Mouse (Mus musculus): ENCODE results near the gene Gm5767. TPM values are rescaled to one million over a fixed set of nuclear protein-coding genes. Genes with fewer than 3 reads are reported as not detected.

Gm5767 gene
- polyA plus RNA-seq, 1 experiment from 2014 or later, result not detected

DNA sequence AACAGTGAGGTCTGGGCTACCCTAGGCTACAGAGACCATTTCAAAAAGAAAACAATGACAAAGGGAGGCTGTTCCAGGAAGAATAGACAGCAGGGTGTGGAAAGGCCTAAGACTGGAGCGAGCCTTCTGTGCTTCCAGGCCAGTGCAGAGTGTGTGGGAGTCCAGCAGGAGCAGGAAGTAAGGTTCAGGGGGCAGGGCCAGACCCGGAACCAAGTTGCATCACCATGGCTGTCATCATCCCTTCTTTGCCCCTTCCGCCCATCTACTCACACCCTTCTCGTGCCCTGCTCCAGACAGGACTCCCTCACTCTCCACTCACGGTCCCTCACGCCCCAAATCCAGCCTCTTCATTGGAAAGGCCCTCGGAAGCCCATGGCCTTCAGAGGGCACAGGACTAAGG lies 13.3 kb upstream of the Gm5767 start:
- H3K36me3 ChIP-seq (ENCODE audit: control insufficient read depth, insufficient read depth, low read length), result no peaks in the 10 kb centered on the region
- peaks cover 38% of the 10 kb centered on the region for H3K4me1 ChIP-seq (ENCODE audit: control insufficient read depth, insufficient read depth, low read length)
- no peak overlapping the region for H3K27ac ChIP-seq (ENCODE audit: low read length)
- 81% methylated on average over 7 of the region's 7 CpGs for WGBS
- no peaks in the 10 kb centered on the region for H3K27me3 ChIP-seq (ENCODE audit: control insufficient read depth, insufficient read depth, low read depth, low read length)
- H3K9me3 ChIP-seq (replicated peaks; ENCODE audit: control insufficient read depth, low read length, poor library complexity, severe bottlenecking), result no peaks in the 10 kb centered on the region
- H3K4me3 ChIP-seq (ENCODE audit: low read depth, low read length), result no peak overlapping the region
- ATAC-seq, result no peak
- H3K9ac ChIP-seq (ENCODE audit: low read depth, low read length), result no peak overlapping the region
- no peak overlapping the region for H3K4me2 ChIP-seq (ENCODE audit: low read length)

DNA sequence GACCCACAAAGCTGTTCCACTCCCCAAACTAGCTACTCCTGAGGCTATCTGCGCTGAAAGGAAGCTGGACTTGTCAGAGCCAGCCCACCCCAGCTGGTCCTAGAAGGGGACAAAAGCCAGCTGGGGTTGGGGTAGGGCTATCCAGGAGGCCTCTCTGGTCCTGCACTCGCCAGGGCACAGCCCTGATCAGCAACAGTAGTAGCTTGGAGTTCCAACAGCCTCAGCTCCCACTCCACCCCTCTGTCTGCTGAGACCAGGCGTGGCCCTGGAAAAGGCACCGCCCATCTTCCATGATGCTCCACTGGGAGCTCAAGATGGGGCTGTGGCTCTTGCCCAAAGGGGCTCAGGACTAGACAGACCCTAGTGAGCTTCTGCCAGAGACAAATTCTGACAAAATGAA lies 12.8 kb upstream of the Gm5767 start:
- Histone ChIP-seq H3K36me3 (ENCODE audit: control insufficient read depth, insufficient read depth, low read length) (no peaks in the 10 kb centered on the region), H3K27me3 (ENCODE audit: control insufficient read depth, insufficient read depth, low read depth, low read length) (no peaks in the 10 kb centered on the region), H3K9ac (ENCODE audit: low read depth, low read length) (no peak overlapping the region), H3K27ac (ENCODE audit: low read length) (no peak overlapping the region), H3K4me1 (ENCODE audit: control insufficient read depth, insufficient read depth, low read length) (peaks cover 41% of the 10 kb centered on the region), H3K4me3 (ENCODE audit: low read depth, low read length) (no peak overlapping the region), H3K9me3 (replicated peaks; ENCODE audit: control insufficient read depth, low read length, poor library complexity, severe bottlenecking) (no peaks in the 10 kb centered on the region), H3K4me2 (ENCODE audit: low read length) (no peak overlapping the region; the same call in 1 of the 2 replicates)
- ATAC-seq, result no peak
- WGBS, result 80% methylated on average over 4 of the region's 4 CpGs

DNA sequence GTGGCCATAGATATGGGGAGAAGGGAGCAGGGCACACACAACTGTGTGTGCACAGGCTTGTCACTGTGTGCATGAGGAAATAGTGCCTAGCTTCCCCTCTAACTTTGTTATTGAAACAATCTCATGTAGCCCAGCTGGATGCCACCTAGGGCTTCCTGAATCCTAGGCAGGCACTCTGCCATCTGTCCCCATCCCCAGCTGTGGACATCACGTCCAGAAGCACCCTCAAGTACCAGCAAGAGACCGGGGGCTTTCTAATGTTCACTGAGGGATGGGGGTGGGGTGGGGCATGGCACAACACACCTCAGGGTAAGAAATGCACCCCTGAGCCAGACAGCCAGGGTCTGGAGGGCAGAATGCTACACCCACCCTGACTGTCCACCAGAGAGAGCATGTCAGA lies 12.2 kb upstream of the Gm5767 start:
- peak overlapping the region; percentile 3; the same call in 1 of the 2 replicates for H3K4me2 ChIP-seq (ENCODE audit: low read length)
- no peaks in the 10 kb centered on the region for H3K27me3 ChIP-seq (ENCODE audit: control insufficient read depth, insufficient read depth, low read depth, low read length)
- H3K4me1 ChIP-seq (ENCODE audit: control insufficient read depth, insufficient read depth, low read length), result peaks cover 41% of the 10 kb centered on the region

DNA sequence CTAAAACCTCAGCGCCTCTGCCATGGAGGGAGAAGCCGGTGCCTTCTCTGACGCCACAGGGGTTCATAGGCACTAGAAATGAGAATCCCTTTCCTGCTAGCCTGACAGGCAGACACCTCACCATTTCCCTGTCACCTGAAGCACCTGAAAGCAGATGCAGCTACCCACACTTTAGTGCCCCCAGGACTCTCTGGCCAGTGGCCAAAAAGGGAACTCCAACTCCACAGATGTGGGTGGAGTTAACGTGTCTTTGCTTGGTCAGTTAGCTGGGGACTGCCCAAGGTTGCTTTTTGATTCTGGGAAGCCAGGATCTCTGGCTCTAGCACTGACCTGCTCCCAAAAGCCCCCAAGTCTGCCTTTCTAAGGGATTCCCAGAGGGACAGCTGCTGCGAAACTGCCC lies 11.1 kb upstream of the Gm5767 start:
- no peaks in the 10 kb centered on the region for H3K36me3 ChIP-seq (ENCODE audit: control insufficient read depth, insufficient read depth, low read length)
- H3K27me3 ChIP-seq (ENCODE audit: control insufficient read depth, insufficient read depth, low read depth, low read length), result no peaks in the 10 kb centered on the region
- H3K4me2 ChIP-seq (ENCODE audit: low read length), result peak overlapping the region; percentile 84
- H3K9me3 ChIP-seq (replicated peaks; ENCODE audit: control insufficient read depth, low read length, poor library complexity, severe bottlenecking), result no peaks in the 10 kb centered on the region
- H3K27ac ChIP-seq (ENCODE audit: low read length), result peak overlapping the region; percentile 66
- peak overlapping the region; percentile 80 for H3K9ac ChIP-seq (ENCODE audit: low read depth, low read length)
- H3K4me3 ChIP-seq (ENCODE audit: low read depth, low read length), result peak overlapping the region; percentile 83
- WGBS, result 44% methylated on average over 5 of the region's 5 CpGs
- no peak for ATAC-seq
- peaks cover 40% of the 10 kb centered on the region for H3K4me1 ChIP-seq (ENCODE audit: control insufficient read depth, insufficient read depth, low read length)

More for the DNA sequence above, 12.2 kb upstream of the Gm5767 start:
- H3K36me3 ChIP-seq (ENCODE audit: control insufficient read depth, insufficient read depth, low read length), result no peaks in the 10 kb centered on the region
- H3K27ac ChIP-seq (ENCODE audit: low read length), result no peak overlapping the region
- no peaks in the 10 kb centered on the region for H3K9me3 ChIP-seq (replicated peaks; ENCODE audit: control insufficient read depth, low read length, poor library complexity, severe bottlenecking)
- WGBS, result 66% methylated on average over 2 of the region's 2 CpGs
- no peak overlapping the region for H3K4me3 ChIP-seq (ENCODE audit: low read depth, low read length)
- no peak for ATAC-seq
- H3K9ac ChIP-seq (ENCODE audit: low read depth, low read length), result peak overlapping the region; percentile 80

DNA sequence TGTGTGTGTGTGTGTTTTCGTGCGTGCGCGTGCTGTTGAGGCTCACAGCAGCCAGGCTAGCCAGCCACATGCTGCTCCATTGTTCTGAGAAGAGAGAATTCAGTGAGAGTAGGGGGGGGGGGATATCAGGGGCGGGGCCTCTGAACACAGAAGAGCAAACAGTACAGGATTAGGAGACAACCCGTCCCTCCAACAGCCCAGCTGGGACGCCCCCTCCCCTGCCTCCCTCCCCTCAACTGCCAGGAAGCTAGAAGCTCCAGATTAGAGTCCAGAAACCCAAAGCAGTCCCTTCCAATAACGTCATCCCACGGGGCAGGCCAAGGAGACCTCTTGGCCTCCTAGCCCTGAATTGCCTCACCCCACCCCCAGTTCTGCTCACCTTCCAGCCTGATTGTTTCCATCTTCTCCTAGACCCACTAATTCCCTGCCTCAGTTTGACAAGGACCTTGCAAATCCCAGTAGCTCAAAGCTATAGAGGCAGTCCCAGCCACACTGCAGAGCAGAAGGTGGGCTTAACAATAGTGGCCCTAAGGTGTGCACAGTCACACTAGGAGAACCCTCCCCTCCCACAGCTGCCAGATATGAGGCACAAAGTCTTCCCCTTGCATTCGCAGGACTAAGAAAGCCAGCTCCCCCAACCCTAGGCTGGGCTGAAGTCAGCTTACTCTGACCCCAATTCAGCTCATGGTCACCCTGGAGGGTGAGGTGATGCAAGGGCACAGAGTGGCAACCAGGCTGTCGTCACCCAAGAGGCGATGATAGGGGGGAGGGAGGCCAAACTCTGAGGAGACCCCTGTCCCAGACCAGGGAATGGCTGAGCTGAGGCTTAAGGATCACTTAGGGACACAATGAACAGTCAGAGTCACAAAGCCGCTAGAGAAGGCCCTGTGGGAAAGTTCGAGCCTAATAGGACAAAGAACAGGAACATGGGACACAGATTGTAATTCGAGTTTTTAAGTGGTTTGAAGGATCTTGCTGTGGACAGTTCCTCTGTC lies 10.2 kb upstream of the Gm5767 start:
- Histone ChIP-seq H3K4me2 (ENCODE audit: low read length) (peak overlapping the region; percentile 84), H3K9ac (ENCODE audit: low read depth, low read length) (peak overlapping the region; percentile 80), H3K27me3 (ENCODE audit: control insufficient read depth, insufficient read depth, low read depth, low read length) (no peaks in the 10 kb centered on the region), H3K4me3 (ENCODE audit: low read depth, low read length) (peak overlapping the region; percentile 83), H3K27ac (ENCODE audit: low read length) (peak overlapping the region; percentile 66), H3K4me1 (ENCODE audit: control insufficient read depth, insufficient read depth, low read length) (peaks cover 38% of the 10 kb centered on the region), H3K9me3 (replicated peaks; ENCODE audit: control insufficient read depth, low read length, poor library complexity, severe bottlenecking) (no peaks in the 10 kb centered on the region), H3K36me3 (ENCODE audit: control insufficient read depth, insufficient read depth, low read length) (no peaks in the 10 kb centered on the region)
- WGBS, result under 1% methylated on average over 15 of the region's 15 CpGs
- ATAC-seq, result peak; percentile 9; the same call in 1 of the 2 replicates

DNA sequence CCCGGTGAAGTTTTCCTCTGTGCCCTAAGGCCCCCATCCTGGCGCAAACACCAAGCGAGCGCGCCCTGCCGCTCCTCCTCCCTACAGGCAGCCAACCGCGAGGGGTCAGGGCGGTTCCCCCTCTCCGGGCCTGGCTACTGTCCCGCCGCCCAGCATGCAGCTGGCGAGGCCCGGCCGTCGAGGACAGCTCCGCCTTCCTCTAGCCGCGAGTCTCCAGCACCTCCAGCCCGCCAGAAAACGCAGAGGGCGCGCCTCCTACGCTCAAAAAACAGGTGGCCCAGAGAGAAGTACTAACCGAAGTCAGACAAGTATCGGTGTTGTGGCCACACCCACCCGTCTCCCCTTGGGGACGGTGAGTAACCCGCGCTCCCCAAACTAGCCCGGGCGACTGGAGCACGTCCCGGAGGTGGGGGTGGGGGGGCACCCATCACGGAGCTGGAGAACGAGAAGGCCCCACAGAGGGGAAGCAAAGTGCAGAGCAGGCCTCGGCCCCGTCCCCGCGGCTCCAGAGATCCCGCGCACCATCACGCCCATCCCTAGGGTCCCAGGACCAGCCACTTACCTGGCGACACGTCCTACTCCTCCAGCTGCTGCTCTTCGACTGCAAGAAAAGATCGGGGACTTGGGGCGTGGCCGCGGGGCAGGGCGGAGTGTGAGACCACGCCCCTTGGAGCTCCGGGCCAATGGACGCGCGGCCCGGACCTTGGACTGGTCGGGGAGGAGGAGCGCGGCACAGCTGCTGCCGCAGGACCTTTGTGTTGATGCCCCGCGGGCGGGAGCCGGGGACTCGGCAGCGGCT lies 8.8 kb upstream of the Gm5767 start, which contains the start of gene Carhsp1:
TSS of gene Carhsp1 (minus strand) at position 605 of the 799 bp plus-strand sequence.
- Histone ChIP-seq H3K27ac (ENCODE audit: low read length) (peak within 1 kb of the TSS; percentile 74), H3K36me3 (ENCODE audit: control insufficient read depth, insufficient read depth, low read length) (no peaks in the 10 kb centered on the region), H3K9me3 (replicated peaks; ENCODE audit: control insufficient read depth, low read length, poor library complexity, severe bottlenecking) (no peaks in the 10 kb centered on the region), H3K4me1 (ENCODE audit: control insufficient read depth, insufficient read depth, low read length) (peaks cover 38% of the 10 kb centered on the region), H3K4me3 (ENCODE audit: low read depth, low read length) (peak within 1 kb of the TSS; percentile 83), H3K4me2 (ENCODE audit: low read length) (peak within 1 kb of the TSS; percentile 84), H3K9ac (ENCODE audit: low read depth, low read length) (peak within 1 kb of the TSS; percentile 80), H3K27me3 (ENCODE audit: control insufficient read depth, insufficient read depth, low read depth, low read length) (no peaks in the 10 kb centered on the region)
- peak; percentile 90 for ATAC-seq
- 0% methylated on average over 67 of the region's 67 CpGs for WGBS

DNA sequence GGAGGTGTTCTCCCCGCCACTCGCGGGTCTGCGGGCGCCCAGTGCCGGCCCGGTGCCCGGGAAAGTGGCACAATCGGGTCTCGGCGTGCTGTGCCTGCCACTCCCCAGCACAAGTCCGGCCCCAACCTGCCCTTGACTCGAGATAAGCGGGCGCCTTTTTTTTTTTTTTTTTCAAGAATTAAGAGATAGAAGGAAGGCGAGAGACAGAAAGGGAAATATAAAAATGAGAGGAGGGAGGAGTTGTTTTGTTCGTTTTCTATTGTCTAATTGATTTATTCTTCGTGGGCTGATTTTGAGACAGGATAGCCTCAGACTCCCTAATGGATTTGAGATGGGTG lies 8.3 kb upstream of the Gm5767 start:
- Histone ChIP-seq H3K27ac (ENCODE audit: low read length) (peak overlapping the region; percentile 74), H3K4me3 (ENCODE audit: low read depth, low read length) (peak overlapping the region; percentile 83), H3K4me2 (ENCODE audit: low read length) (peak overlapping the region; percentile 84), H3K27me3 (ENCODE audit: control insufficient read depth, insufficient read depth, low read depth, low read length) (no peaks in the 10 kb centered on the region), H3K4me1 (ENCODE audit: control insufficient read depth, insufficient read depth, low read length) (peaks cover 36% of the 10 kb centered on the region), H3K36me3 (ENCODE audit: control insufficient read depth, insufficient read depth, low read length) (no peaks in the 10 kb centered on the region), H3K9ac (ENCODE audit: low read depth, low read length) (peak overlapping the region; percentile 80), H3K9me3 (replicated peaks; ENCODE audit: control insufficient read depth, low read length, poor library complexity, severe bottlenecking) (no peaks in the 10 kb centered on the region)
- WGBS, result 0% methylated on average over 18 of the region's 18 CpGs
- ATAC-seq, result no peak

DNA sequence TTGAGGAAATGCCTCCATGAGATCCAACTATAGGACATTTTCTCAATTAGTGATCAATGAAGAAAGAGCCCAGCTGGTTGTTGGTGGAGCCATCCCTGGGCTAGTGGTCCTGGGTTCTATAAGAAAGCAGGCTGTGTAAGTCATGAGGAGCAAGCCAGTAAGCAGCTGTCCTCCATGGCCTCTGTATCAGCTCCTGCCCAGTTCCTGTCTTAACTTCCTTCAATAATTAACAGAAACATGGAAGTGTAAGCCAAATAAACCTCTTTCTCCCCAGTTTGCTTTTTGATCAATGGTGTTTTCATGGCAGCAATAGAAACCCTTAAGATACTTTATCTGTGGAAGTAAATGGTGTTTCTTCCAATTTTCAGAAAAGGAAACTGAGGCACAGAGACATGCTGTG lies 7.8 kb upstream of the Gm5767 start:
- H3K4me1 ChIP-seq (ENCODE audit: control insufficient read depth, insufficient read depth, low read length), result peaks cover 31% of the 10 kb centered on the region
- peak overlapping the region; percentile 84 for H3K4me2 ChIP-seq (ENCODE audit: low read length)
- ATAC-seq, result no peak
- no peaks in the 10 kb centered on the region for H3K36me3 ChIP-seq (ENCODE audit: control insufficient read depth, insufficient read depth, low read length)
- no peaks in the 10 kb centered on the region for H3K9me3 ChIP-seq (replicated peaks; ENCODE audit: control insufficient read depth, low read length, poor library complexity, severe bottlenecking)
- H3K4me3 ChIP-seq (ENCODE audit: low read depth, low read length), result peak overlapping the region; percentile 83; the same call in 1 of the 2 replicates
- H3K27ac ChIP-seq (ENCODE audit: low read length), result no peak overlapping the region
- H3K27me3 ChIP-seq (ENCODE audit: control insufficient read depth, insufficient read depth, low read depth, low read length), result no peaks in the 10 kb centered on the region
- H3K9ac ChIP-seq (ENCODE audit: low read depth, low read length), result no peak overlapping the region

Data from midbrain, embryonic 16.5 days (tissue).